Mouse (Mus musculus) forebrain, postnatal 0 days (tissue): Measurements from ENCODE around the gene Hsbp1. TPM values are rescaled to one million over a fixed set of nuclear protein-coding genes. Genes with fewer than 3 reads are reported as not detected.
"Not testable (repeated sequence)": the region's sequence is repeated elsewhere in the genome, so short reads cannot be mapped to it uniquely, and the experiment has no call there.

Experiments used
- ATAC-seq: fragments of 200-750 bp; cut with Nextera tagmentation; 2 replicates; pipeline ENCODE4 v1.8.0; 2017; ENCODE audit warnings: mild to moderate bottlenecking, moderate library complexity
- DNase-seq: peaks from one replicate; pipeline ENCODE4 v3.0.0-alpha.2; 2015
- H3K27ac ChIP-seq: fragments of 300-500 bp; sonication (generic); 2 replicates; pipeline ENCODE4 v1.5.1; 2014; ENCODE audit warnings: low read depth, mild to moderate bottlenecking, antibody characterized with exemption, low read length, moderate library complexity, mixed read lengths
- H3K27me3 ChIP-seq: fragments of 300-500 bp; sonication (generic); 2 replicates; pipeline ENCODE4 v1.6.1; 2014; ENCODE audit warnings: mild to moderate bottlenecking, low read length, mixed read lengths; ENCODE audit not compliant: insufficient read depth
- H3K36me3 ChIP-seq: fragments of 300-500 bp; sonication (generic); 2 replicates; pipeline ENCODE4 v1.6.1; 2014; ENCODE audit warnings: mild to moderate bottlenecking, moderate library complexity; ENCODE audit not compliant: insufficient read depth
- H3K4me1 ChIP-seq: fragments of 300-500 bp; sonication (generic); 2 replicates; pipeline ENCODE4 v1.6.1; 2014; ENCODE audit warnings: antibody characterized with exemption; ENCODE audit not compliant: insufficient read depth
- H3K4me2 ChIP-seq: fragments of 300-500 bp; sonication (generic); 2 replicates; pipeline ENCODE4 v1.6.1; 2014; ENCODE audit warnings: low read depth, mild to moderate bottlenecking, moderate library complexity
- H3K4me3 ChIP-seq: fragments of 300-500 bp; sonication (generic); 2 replicates; pipeline ENCODE4 v1.5.1; 2014; ENCODE audit warnings: low read depth, low read length, mixed read lengths
- H3K9ac ChIP-seq: fragments of 300-500 bp; sonication (generic); 2 replicates; pipeline ENCODE4 v1.6.1; 2014; ENCODE audit warnings: mild to moderate bottlenecking
- H3K9me3 ChIP-seq: fragments of 300-500 bp; sonication (generic); 2 replicates; pipeline ENCODE4 v1.6.1; 2016; ENCODE audit warnings: low read length
- CTCF ChIP-seq: sonication (generic); IDR thresholded peaks from 2 replicates; pipeline ENCODE4 v1.5.1; 2016; ENCODE audit warnings: antibody characterized with exemption, control low read depth, low read depth
- WGBS: fragments of 180-500 bp; shearing (Covaris S2); extraction: QIAGEN DNeasy Blood & Tissue Kit; methylation state at CpG from one replicate; pipeline ENCODE4 v1.1.7; 2014; 5-methylcytosine and 5-hydroxymethylcytosine counted together
- polyA plus RNA-seq: library from polyadenylated mRNA; unstranded; fragments of >200 nt; fragmentation: Nextera tagmentation; extraction: Ambion mirVana; gene quantifications from 2 replicates; pipeline ENCODE4 v1.2.1, GENCODE M21; 2015
- total RNA-seq: library from RNA; depleted of rRNA; stranded (reverse); fragments of >200 nt; gene quantifications from 2 replicates; pipeline ENCODE4 v1.2.3, GENCODE M21; 2014

Hsbp1 gene
- total and polyA plus RNA-seq, 2 experiments from 2014 or later, result 390 to 1,071 TPM

- TF ChIP-seq CTCF, result peak; percentile 60
These were observed 12.3 kb downstream of the Hsbp1 start for GRCm38 (mm10) chr8:119356631-119357030.

GRCm38 (mm10) chr8:119358175-119358574, 13.9 kb downstream of the Hsbp1 start:
- Histone ChIP-seq H3K4me2 (no peak overlapping the region), H3K9me3 (no peaks in the 10 kb centered on the region), H3K4me1 (no peaks in the 10 kb centered on the region), H3K36me3 (no peaks in the 10 kb centered on the region), H3K9ac (no peak overlapping the region), H3K4me3 (no peak overlapping the region), H3K27me3 (no peaks in the 10 kb centered on the region), H3K27ac (no peak overlapping the region)
- DNase-seq (no peak), ATAC-seq (no peak)
- WGBS, result 82% methylated on average over 7 of the region's 7 CpGs
- TF ChIP-seq CTCF, result no peak

More at GRCm38 (mm10) chr8:119356631-119357030, 12.3 kb downstream of the Hsbp1 start:
- not testable (repeated sequence) for H3K36me3 ChIP-seq, H3K27me3 ChIP-seq, H3K27ac ChIP-seq, H3K4me1 ChIP-seq, H3K4me2 ChIP-seq, H3K9me3 ChIP-seq, DNase-seq, H3K4me3 ChIP-seq, H3K9ac ChIP-seq, ATAC-seq
- 59% methylated on average over 5 of the region's 5 CpGs for WGBS

- ATAC-seq (no peak), DNase-seq (no peak)
- no peak overlapping the region for H3K4me3 ChIP-seq
- TF ChIP-seq CTCF, result peak; percentile 62
- 53% methylated on average over 14 of the region's 14 CpGs for WGBS
- H3K36me3 ChIP-seq, result no peaks in the 10 kb centered on the region
- no peak overlapping the region for H3K9ac ChIP-seq
- H3K27ac ChIP-seq, result no peak overlapping the region
- no peaks in the 10 kb centered on the region for H3K9me3 ChIP-seq
- H3K4me2 ChIP-seq, result no peak overlapping the region
- H3K4me1 ChIP-seq, result no peaks in the 10 kb centered on the region
- no peaks in the 10 kb centered on the region for H3K27me3 ChIP-seq
These were observed 14.5 kb downstream of the Hsbp1 start for GRCm38 (mm10) chr8:119358836-119359235.

- no peak for DNase-seq
- H3K27ac ChIP-seq, result no peak overlapping the region
- H3K9ac ChIP-seq, result no peak overlapping the region
- H3K4me3 ChIP-seq, result no peak overlapping the region
- H3K4me2 ChIP-seq, result no peak overlapping the region
- H3K27me3 ChIP-seq, result no peaks in the 10 kb centered on the region
- H3K36me3 ChIP-seq, result no peaks in the 10 kb centered on the region
- H3K9me3 ChIP-seq, result no peaks in the 10 kb centered on the region
- no peak for ATAC-seq
- 66% methylated on average over 8 of the region's 8 CpGs for whole genome bisulfite sequencing
- H3K4me1 ChIP-seq, result no peaks in the 10 kb centered on the region
- TF ChIP-seq CTCF, result no peak
These were observed 16.5 kb downstream of the Hsbp1 start for GRCm38 (mm10) chr8:119360686-119361295.

- not testable (repeated sequence) for H3K27me3 ChIP-seq, H3K4me1 ChIP-seq, DNase-seq, H3K9me3 ChIP-seq, H3K27ac ChIP-seq, ATAC-seq, H3K4me2 ChIP-seq, H3K4me3 ChIP-seq, H3K36me3 ChIP-seq, H3K9ac ChIP-seq
- 92% methylated on average over 9 of the region's 9 CpGs for WGBS
These were observed 30.4 kb downstream of the Hsbp1 start for GRCm38 (mm10) chr8:119374716-119375115.

- no peak overlapping the region for H3K9ac ChIP-seq
- H3K4me1 ChIP-seq, result no peaks in the 10 kb centered on the region
- no peak overlapping the region for H3K4me3 ChIP-seq
- no peak for TF ChIP-seq CTCF
- H3K4me2 ChIP-seq, result no peak overlapping the region
- no peaks in the 10 kb centered on the region for H3K27me3 ChIP-seq
- DNase-seq, result no peak
- H3K27ac ChIP-seq, result no peak overlapping the region
- WGBS, result 55% methylated on average over 7 of the region's 7 CpGs
- no peak for ATAC-seq
- no peaks in the 10 kb centered on the region for H3K9me3 ChIP-seq
- no peaks in the 10 kb centered on the region for H3K36me3 ChIP-seq
These were observed 34.2 kb downstream of the Hsbp1 start for GRCm38 (mm10) chr8:119378476-119378875.

- Histone ChIP-seq H3K4me2 (no peak overlapping the region), H3K27ac (no peak overlapping the region), H3K36me3 (no peaks in the 10 kb centered on the region), H3K9ac (no peak overlapping the region), H3K4me1 (no peaks in the 10 kb centered on the region), H3K9me3 (no peaks in the 10 kb centered on the region), H3K27me3 (no peaks in the 10 kb centered on the region), H3K4me3 (no peak overlapping the region)
- DNase-seq (peak; percentile 21), ATAC-seq (no peak)
- 42% methylated on average over 4 of the region's 4 CpGs for WGBS
- peak; percentile 56 for TF ChIP-seq CTCF
These were observed 36.3 kb downstream of the Hsbp1 start for GRCm38 (mm10) chr8:119380619-119381018.
